Mouse (Mus musculus) T-helper 2 cell (primary cell): ENCODE measurements around the gene Tbc1d8.

Source experiments
- in situ Hi-C: fragments of 300-600 bp; cut with MboI, MseI; formaldehyde crosslinking; loops from one replicate; pipeline ENCODE4 v1.15.1; 2025; ENCODE audit warnings: high pct_unique_total_duplicates

Tbc1d8 gene

DNA sequence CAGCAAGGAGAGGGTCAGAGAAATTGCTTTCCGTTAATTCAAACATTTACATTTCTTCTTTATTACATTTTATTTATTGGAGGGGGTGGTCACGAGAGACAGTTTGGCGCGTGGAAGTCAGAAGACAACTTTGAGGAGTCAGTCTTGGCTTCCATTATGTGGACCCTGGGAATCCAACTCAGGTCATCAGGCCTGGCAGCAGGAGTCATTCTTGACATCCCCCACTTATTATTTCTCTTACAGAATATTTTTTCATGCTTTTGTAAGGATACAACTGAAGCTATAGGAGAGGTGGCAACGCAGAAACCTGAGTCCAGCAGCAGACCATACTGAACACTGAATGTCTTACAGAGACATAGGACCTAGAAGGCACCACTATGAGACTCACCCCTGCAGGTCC, 699 bp upstream of the Tbc1d8 start:
- in situ Hi-C loops, result no loop called here

DNA sequence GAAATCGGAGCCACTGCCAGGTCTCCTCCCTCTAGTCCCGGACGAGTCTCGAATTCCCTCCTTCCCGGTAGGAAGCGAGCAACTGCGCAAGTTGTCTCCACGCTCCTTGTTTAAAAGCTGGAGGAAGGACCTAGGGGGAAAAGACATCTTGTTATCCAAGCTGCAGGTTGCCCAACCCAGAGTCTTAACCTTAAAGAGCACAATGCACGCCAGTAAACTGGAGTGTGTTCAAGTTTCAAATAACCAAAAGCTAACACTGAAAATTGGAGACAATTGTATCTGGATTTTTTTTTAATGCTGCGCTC, 293 bp upstream of the Tbc1d8 start:
- in situ Hi-C loops, result no loop called here

DNA sequence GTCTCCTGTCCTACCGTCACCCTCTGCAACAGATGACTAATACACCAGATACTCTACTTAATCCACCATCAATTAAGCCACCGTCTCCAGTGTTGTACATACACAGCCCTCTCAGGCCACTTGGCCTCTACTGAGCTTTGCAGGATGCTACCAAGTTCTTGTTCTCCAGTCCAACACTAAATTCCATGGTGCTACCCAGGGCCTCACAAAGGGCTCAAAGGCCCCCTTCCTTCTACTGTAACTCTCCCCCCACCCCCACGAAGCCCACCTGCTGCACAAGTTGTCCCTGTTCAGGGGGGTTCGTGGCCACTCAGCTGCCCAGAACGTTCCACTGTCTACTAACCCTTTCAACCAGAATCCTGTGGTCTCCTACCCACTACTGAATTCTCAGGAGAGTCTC, 1.5 kb downstream of the Tbc1d8 start:
- in situ Hi-C loops, result no loop called here

DNA sequence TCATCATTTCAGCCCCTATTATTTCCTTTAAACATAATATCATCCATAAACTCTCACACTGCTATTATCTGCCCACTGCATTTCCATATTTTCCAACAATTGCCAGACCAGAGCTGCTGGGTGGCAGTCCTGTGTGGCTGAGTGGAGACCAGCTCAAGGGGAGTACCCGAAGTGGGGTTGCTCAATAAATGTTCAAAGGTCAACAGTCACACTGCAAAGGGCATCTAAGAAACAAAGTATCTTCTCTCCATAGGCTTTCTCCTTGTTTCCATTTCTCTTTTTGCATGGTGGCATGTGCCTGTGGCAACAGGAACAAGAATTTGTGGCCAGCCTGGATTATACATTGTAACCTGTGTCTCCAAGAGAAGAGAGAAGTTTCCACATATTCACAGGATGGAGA, 2.2 kb downstream of the Tbc1d8 start:
- in situ Hi-C loops, result no loop called here

DNA sequence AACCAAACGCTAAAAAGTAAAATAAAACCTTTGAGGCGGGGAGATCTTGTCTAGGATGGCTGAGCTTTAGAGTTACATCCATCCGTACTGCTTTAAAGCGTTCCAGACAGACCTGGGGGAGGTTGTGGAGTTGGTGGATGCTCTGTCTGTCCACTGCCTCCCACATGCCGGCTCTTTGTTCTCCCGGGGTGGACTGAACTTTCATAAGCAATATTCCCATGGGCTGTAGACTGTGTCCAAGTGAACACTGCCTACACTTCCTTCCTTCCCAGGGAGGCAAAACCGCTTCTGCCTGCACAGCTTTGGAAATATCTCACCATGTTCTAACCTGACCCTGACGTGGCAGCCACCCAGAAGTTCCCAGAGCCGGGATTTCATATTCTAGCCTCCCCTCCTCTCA, 4.0 kb downstream of the Tbc1d8 start:
- in situ Hi-C loops, result no loop called here

DNA sequence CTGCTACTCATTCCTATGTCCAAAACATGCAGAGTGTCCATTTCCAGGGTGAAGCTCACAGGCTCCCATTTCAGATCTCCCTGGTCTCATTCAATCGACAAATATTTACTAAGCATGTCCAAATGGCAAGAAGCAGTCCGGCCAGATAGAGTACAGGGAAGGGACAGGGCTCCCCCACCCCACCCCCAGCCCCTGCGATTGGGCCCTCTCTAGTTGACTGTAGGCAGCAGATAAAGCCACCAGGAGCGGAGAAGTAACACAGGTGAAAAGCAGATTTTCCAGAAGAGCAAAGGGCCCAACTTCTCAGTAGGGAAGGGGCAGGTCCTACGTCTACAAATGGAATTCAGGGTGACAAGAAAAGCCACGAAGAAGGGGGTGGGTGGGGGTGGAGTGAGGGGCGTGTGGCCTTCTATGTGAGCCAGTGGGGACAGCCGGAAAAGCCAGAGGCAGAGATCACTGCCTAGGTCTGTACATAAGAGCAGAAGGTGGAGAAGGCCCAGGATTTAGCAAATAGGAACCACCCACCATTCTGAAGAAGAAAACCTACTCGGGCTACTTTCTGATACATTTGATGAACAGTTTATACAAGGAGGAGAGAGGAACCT, 7.2 kb downstream of the Tbc1d8 start:
- in situ Hi-C loops, result no loop called here

DNA sequence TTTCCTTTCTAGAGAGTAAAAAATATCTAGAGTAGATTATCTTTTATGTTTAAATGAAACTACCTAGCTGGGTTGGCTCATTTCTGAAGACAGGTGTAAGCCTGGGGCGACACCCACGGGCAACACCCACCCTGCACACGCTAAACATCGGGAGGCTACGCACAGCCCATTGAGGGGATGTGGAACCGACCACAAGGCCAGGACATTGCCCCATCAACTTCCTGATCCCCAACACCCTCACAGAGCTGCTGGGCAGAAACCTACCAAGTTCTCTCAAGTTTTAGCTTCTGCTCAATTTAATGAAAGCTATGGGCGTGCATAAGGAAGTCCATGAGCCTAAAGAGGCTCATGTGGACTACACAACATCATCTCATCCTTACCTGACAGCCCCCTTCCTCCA, 9.6 kb downstream of the Tbc1d8 start:
- in situ Hi-C loops, result no loop called here

DNA sequence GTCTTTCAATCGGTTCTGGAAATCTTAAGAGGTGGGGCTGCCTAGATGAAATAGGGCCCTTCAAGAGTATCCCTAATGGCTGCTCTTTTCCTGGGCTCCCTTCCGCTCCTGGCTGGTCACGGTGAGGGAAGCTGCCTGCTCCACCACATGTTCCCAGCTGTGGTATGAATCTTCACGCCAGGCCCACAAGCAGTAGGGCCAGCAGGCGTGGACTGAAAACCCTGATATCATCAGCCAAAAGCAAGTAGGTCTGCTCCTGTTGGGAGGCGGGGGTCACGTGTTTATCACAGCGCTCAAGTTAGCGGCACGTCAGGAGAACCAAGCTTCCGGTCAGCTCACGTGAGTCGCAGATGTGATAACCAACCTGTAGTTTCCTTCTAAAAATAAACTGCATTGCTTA, 12.0 kb downstream of the Tbc1d8 start:
- in situ Hi-C loops, result no loop called here

DNA sequence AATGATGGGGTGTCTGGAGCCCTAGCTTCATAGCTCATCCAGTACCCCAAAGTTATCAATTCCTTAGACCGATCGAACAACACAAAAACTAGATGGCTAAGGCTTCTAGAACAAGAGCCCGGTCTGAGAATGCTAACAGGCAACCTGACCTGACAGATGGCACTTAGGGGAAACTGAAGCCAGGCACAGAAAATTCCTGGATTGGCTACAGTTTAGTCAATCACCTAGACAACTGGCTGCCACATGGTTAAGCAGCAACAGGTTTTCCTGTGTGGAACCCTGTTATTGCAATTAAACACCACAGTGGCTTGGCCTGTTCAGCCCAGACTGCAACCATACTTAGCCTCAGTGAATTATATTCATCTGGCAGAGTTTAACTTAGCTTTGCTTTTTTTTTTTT, 13.8 kb downstream of the Tbc1d8 start:
- in situ Hi-C loops, result loop anchor here (5.0 kb wide), 1 partner anchor 77 kb away; no protein-coding TSS in a partner anchor

DNA sequence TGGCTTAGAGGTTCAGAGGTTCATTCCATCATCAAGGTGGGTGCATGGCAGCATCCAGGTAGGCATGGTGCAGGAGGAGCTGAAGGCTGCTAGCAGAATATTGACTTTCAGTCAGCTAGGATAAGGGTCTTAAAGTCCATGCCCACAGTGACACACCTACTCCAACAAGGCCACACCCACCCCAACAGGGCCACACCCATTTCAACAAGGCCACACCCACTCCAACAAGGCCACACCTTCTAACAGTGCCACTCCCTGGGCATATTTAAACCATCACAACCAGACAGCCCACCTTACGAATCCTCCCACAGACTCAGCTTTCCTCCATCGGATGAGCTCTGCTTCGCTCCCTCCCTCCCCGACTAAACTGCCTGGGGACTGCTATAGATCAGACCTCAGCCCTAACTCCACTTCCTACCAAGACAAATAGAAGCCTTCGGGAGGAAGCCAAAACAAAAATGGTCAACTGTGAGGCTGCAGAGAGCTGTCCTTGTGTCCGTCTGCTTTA, 15.6 kb downstream of the Tbc1d8 start:
- in situ Hi-C loops, result loop anchor here (5.0 kb wide), 1 partner anchor 76 kb away; no protein-coding TSS in a partner anchor

DNA sequence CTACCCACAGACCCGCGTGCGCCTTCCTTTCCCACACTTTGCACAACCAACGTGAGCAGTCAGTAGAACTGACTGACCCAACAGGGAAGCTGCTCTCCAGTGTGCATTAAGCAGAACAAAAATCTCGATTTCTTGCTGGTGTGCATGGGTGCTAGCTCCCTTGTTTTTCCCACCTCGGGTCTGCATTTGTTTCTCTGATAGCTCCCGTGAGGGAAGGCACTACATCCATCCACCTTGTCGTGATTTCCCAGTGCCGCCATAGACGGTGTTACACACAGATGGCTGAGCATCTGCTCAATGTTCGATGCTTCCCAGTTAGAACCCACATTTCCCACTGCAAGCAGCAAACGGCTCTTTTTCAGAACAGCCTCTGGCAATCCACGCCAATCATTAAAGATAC, 16.5 kb downstream of the Tbc1d8 start:
- in situ Hi-C loops, result loop anchor here (5.0 kb wide), 1 partner anchor 75 kb away; no protein-coding TSS in a partner anchor

DNA sequence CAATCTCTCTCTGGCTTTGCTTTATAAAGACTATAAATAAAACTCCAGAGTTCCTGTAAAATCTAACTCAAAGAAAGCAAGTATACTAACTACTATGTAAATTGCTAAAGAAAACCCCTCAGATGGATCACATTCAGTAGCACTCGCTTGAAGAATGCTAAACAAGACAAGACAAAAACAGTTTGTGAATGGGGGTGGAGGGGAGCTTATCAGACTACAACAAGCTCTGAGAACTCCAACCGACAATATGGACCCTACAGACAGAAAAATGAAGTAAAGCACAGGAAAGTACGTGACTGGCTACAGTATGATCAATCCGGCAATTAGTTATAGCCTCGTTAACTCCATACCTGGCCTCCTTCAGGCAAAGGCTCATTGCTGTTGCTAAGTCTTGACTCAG, 18.1 kb downstream of the Tbc1d8 start:
- in situ Hi-C loops, result loop anchor here (5.0 kb wide), 1 partner anchor 73 kb away; no protein-coding TSS in a partner anchor

DNA sequence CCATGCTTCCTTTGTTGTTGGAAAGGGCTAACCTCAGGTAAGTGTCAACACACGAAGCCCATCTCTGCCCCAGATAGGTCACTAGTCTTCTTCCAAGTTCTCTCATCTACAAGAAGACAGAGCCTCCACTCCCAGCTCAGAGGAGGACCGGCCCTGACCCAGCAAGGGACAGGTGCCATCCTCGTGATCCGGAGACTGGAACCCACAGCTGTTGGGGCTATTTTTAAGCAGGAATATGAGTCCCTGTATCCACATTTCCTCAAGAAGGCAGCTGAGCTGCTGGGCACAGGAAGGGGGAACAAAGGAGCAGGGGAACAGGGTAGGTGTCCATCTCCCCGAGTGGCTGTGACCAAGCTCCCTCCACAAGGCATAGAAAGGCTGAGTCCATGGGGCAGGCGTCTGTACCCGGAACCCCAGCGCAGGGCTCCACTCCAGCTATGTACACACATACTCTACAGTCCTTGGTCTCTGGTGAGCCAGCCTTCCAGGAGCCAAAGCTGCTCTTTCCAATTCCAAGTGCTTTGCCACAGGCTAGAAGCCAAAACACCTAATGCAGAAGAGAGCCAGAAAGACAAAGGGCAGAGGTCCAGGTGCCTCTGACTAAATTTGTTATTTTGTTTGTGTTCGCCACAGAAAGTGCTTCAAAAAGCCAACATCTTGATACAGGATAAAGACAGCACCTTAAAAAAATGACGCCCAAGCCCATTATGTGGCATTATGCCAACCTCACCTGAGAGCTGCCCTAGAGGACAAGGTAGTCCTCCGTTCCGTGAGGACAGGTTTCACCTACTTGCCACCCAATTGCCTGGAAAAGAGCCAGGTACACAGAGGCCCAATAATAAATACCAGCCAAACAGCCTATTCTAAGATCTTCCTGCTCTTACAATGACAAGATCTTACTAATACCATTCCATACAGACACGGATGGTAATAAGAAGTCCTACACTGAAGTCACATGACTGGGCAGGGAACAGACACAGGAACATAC, 20.4 kb downstream of the Tbc1d8 start:
- in situ Hi-C loops, result no loop called here

DNA sequence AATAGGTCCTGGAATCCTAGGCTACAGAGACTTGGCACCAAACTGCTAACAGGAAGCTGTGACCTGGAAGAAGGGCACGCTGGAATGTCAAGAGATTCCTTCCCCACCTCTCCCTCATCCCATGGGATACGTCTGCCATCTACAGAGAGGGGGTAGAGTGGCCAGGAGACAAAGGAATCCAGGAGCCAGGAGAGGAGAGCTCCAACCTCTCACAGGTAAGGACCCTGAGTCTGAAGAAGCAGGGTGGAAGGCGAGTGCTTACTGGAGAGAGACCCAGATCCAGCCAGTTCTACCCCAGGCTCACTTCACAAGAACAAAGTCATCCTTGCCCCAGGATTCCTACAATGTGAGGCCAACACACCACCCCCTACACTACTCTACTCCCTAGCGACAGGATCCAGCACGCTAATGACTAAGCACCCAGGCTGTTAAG, 22.1 kb downstream of the Tbc1d8 start:
- in situ Hi-C loops, result no loop called here

DNA sequence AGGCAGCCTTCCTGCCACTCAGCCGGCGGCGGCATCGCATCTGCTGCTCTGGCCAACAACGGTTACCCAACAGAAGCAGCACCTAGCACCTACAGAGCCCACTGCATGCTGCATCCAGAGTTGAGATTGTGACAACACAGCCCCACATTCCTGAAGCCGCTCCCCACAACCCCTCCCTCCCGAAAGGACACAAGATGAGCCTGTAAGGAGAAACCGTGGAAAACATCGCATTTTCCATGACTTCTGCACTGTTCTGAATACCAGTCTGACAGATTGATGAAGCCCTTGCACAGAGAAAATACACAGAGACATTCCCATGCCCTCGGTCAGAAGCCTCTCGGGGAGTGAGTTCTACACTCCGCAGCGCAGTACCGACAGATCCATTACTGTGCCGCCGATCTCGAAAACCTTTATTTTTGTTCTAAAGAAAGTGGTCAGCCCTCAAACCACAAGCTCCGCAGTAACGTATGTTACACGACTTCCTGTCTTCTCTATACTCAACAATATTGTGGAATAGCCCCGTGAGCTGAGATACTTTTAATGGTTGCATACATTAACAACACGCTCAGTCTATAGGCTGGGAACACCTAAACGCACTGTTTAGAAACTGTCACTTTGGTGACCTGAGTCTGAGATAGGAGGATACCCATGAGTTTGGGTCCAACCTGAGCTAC, 23.1 kb downstream of the Tbc1d8 start:
- in situ Hi-C loops, result no loop called here

DNA sequence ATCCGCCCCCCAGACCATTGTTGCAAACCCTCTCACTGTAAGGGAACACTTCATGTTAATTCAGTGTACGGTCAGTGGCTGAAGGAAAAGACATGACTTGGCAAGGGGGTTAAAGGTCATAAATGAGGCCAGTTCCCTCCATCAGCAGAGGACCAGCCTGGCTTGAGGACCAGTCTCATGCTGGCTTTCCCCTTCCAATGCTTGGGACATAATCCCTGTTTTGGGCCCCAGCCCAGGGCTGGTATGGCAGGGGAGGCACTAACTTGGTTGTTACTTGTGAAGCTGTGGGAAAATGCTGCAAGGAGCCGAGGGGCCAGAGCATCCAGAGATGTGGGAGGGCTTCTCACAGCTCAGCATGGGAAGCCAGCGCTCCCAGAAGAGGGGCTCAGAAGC, 23.8 kb downstream of the Tbc1d8 start:
- in situ Hi-C loops, result no loop called here

DNA sequence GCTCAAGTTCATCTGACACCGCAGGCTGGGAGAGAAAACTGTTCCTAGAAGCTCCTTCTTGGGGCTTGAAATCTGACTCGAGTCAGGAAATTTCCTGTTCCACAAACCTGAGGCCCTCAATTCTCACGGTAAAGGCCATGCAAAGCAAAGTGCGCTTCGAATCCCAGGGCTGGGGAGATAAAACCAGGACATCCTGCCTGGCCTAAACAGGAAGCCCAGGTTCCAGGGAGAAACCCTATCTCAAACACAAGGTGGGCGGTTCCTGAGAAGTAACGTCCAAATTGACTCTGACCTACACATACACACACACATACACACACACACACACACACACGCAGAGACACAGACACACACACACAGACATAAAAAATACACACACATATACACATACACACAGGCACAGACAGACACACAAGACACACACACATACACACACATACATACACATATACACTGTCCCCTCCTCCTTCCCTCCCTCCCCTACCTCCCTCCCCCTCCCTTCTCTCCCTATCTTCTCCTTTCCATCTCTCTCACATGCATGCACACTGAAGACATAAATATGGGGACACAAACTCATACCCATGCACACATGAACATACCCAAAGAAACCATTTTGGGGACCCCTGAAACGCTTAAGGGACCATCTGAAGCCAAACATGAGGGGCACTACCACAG, 24.3 kb downstream of the Tbc1d8 start:
- in situ Hi-C loops, result no loop called here

DNA sequence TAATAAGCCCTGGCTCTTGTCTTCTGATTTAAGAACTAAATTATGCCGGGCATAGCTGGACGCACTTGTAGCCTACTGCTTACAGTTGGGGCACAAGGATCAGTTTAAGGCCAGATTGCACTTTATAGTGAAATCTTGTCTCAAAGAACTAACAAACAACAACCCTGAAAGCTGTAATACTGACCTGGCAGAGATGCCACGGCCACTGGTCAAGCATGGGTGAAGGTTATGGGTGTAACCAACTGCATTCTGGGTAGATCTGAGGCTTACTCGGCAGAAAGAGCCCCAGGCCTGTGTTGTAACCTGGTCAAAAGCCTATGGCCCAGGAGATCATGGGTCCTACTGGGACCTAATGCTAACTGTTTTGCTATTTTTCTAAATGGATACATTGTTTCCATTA, 26.4 kb downstream of the Tbc1d8 start:
- in situ Hi-C loops, result no loop called here

DNA sequence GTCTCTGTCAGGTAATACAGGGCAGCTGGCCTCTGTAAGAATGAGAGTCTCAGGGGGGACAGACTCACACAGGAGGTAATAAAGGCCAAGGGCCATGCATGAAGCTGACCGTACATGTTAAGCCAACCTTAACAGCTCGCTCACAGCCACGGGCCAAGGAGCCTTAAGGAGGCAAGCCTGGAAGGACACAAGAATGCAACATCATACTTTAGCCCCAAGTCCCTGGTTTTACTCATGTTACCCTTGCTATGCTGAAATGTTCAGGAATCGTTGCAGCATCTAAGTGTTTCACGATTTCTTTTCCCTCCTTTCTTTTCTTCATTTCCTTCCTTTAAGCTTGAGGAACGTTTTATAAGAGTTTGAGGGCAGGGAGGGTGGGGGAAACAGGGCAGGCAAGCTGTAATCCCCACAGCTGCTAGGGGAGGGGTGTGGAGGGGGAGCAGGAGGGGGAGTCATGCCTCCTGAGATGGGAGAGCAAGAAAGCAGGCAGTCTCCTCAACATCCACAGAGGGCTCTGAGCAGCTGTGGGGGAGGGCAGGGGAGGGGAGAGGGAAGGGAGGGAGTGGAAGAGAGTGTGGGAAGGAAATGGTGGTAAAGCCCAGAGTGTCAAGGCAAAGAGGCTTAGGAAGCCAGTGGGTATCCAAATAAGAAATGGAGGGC, 28.4 kb downstream of the Tbc1d8 start:
- in situ Hi-C loops, result no loop called here

DNA sequence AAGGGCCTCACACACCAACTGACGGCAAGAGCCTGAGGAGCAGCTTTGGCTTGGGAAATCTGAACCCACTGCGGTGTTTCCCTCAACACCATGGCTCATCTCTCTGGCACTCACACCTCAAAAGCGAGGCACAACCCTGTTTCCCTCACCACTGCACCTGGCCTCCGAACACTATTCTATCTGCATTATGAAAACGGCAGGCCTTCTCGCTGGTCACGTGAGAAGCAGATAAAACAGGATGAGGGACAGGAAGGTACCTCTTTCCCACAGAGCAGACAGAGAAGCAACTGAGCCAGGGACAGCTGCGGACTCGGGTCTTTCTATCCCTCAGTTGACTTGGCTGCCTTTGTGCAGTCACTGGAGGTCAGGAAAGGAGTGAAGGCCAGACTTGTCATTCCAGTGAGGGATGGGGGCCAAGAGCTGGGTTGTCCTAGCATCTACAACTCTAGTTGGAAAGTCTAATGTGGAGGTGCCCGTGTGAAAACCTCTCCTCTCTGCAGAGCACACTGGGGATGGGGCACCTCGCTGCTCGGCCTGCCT, 29.2 kb downstream of the Tbc1d8 start:
- in situ Hi-C loops, result no loop called here

DNA sequence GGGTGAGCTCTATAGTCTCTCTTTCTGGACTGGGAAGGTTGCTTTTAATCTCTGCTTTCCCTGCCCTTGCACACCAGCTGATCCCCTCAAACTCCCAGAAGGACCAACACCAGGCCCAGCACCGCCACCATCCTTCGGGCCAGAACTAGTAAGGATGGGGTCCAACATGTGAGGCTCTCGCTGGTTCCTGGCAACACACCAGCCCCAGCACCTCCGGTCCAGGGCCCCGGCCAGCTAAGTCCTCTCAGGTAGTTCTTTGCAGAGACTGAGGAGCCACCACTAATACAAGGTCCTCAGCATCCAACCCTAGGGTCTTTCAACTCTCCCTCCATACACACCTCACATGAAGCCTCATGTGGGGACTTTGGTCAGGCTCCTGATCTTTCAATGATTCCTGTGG, 29.7 kb downstream of the Tbc1d8 start:
- in situ Hi-C loops, result no loop called here
